Mouse (Mus musculus) small intestine, adult 2 months (tissue): Measurements from ENCODE around the gene Isg20l2. TPM values are rescaled to one million over a fixed set of nuclear protein-coding genes. Genes with fewer than 3 reads are reported as not detected.
A peak's percentile ranks its signal among the peaks of the same experiment; 100 is the strongest.

Experiments used
- H3K27ac ChIP-seq: fragments of 200-500 bp; 2 replicates; pipeline ENCODE4 v1.5.1; 2012; ENCODE audit warnings: low read depth, low read length, control low read depth, inconsistent platforms; ENCODE audit not compliant: insufficient read depth
- H3K27me3 ChIP-seq: fragments of 200-500 bp; 2 replicates; pipeline ENCODE4 v1.6.1; 2012; ENCODE audit warnings: mild to moderate bottlenecking, moderate library complexity, low read length, inconsistent platforms; ENCODE audit not compliant: control insufficient read depth, insufficient read depth
- H3K36me3 ChIP-seq: fragments of 200-500 bp; 2 replicates; pipeline ENCODE4 v1.6.1; 2012; ENCODE audit warnings: mild to moderate bottlenecking, low read length, control low read depth, inconsistent platforms; ENCODE audit not compliant: control insufficient read depth, insufficient read depth
- H3K4me1 ChIP-seq: fragments of 200-500 bp; 2 replicates; pipeline ENCODE4 v1.6.1; 2012; ENCODE audit warnings: low read length, inconsistent platforms, mixed read lengths; ENCODE audit not compliant: control insufficient read depth, insufficient read depth, insufficient read length
- H3K4me3 ChIP-seq: fragments of 200-500 bp; 2 replicates; pipeline ENCODE4 v1.5.1; 2012; ENCODE audit warnings: low read depth, mild to moderate bottlenecking, control low read depth, inconsistent platforms, low read length, moderate library complexity
- CTCF ChIP-seq: fragments of 200-500 bp; IDR thresholded peaks from 2 replicates; pipeline ENCODE4 v1.5.1; 2012; ENCODE audit warnings: low read depth, mild to moderate bottlenecking, control low read depth, inconsistent platforms, low read length, moderate library complexity, mixed read lengths; ENCODE audit not compliant: insufficient replicate concordance, insufficient read length; ENCODE audit errors: extremely low read depth
- POLR2A ChIP-seq: fragments of 200-500 bp; IDR thresholded peaks from 2 replicates; pipeline ENCODE4 v1.6.1; 2012; ENCODE audit warnings: low read depth, mild to moderate bottlenecking, control low read depth, inconsistent platforms, low read length, moderate library complexity
- WGBS: fragments of 180-500 bp; shearing (Covaris S2); methylation state at CpG from one replicate; pipeline ENCODE4 v1.1.7; 2018; 5-methylcytosine and 5-hydroxymethylcytosine counted together
- polyA plus RNA-seq: library from polyadenylated mRNA; depleted of rRNA; stranded (reverse); fragments of >200 nt; gene quantifications from 2 replicates; pipeline ENCODE4 v1.2.3, GENCODE M21; 2012

Gene Isg20l2
- polyA plus RNA-seq, 1 experiment, result 7.0 TPM

DNA sequence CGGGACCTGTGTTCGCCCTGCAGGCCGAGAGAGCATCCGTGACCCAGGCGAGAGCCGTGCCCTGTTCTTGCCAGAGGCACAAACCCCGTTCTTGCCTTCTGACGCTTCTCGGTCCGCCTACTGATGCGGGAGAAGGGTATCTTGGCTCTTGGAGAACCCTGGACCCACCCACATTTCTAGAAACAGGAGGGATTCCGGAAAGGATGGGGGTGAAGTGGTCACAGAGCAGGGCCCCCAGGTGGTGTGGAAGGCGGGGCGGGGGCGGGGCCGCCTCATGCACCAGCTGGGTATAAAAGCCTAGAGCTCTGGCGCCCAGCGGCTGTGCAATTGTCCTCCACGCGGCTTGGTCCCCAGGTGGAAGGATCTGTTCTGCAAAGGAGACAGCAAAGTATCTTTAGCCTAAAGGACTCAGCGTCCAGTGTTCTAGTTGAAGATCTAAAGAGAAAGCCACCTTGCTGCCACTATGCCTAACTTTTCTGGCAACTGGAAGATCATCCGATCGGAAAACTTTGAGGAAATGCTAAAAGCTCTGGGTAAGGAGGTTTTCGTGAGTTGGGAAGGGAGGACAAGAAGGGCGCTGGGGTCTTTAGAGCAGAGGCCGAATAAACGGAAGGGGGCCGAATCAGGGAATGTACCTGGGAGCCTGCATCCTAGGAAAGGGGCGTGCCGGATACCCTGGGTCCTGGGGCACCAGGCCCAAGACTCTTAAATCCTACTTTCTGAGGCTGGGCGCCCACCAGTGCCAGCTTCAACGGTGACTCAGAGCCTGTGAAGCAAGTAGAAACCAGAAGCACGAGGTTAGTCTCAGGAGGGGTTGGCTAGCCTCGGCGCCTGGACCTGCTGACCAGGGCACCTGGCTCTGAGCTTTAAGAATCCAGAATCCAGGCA, 18.5 kb downstream of the Isg20l2 start, which contains the start of gene Crabp2:
Crabp2 (plus strand) TSS at position 289 of the 888 bp plus-strand sequence.
- H3K36me3 ChIP-seq, result no peaks in the 10 kb centered on the region
- no peaks in the 10 kb centered on the region for H3K4me1 ChIP-seq
- H3K4me3 ChIP-seq, result peak within 1 kb of the TSS; percentile 18; the same call in 1 of the 2 replicates
- H3K27me3 ChIP-seq, result peaks cover 65% of the 10 kb centered on the region
- no peak within 1 kb of the TSS for H3K27ac ChIP-seq
- TF ChIP-seq POLR2A (no peak), CTCF (no peak)
- 7% methylated on average over 35 of the region's 35 CpGs for WGBS

DNA sequence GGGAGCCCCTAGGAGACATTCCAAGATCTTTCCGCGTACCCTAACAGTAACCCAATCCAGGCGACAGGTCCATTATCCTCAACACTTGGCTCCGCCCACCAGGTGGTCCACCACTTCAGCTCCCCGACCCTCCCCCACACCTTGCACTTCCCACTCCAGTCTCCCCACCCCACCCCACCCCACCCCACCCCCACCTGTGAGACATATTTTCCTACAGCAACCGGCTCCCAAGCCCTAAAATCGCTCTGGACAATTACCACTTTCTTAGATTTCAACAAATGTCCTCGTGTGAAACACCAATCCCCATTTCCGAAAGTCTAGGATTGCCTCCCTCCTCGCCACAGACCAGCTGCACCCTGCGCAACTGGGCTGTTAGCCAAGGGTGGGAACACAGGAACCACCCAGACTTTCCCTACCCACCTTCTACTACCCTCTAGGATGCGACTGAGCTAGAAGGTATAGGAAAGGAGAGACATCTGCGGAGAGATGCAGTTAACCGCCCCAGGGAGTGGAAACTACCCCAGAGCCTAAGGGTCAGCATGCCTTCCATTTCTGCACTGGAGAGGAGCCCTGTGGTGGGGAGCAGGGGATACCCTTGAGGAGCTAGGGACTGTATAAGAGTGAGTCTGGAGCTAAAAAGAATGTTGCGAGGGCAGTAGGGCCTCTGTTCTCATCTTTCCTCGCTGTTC, 19.3 kb downstream of the Isg20l2 start:
- no peaks in the 10 kb centered on the region for H3K4me1 ChIP-seq
- H3K36me3 ChIP-seq, result no peaks in the 10 kb centered on the region
- peaks cover 65% of the 10 kb centered on the region for H3K27me3 ChIP-seq
- H3K27ac ChIP-seq, result no peak overlapping the region
- no peak overlapping the region for H3K4me3 ChIP-seq
- 32% methylated on average over 16 of the region's 16 CpGs for WGBS
- TF ChIP-seq CTCF, result no peak
- TF ChIP-seq POLR2A, result no peak

DNA sequence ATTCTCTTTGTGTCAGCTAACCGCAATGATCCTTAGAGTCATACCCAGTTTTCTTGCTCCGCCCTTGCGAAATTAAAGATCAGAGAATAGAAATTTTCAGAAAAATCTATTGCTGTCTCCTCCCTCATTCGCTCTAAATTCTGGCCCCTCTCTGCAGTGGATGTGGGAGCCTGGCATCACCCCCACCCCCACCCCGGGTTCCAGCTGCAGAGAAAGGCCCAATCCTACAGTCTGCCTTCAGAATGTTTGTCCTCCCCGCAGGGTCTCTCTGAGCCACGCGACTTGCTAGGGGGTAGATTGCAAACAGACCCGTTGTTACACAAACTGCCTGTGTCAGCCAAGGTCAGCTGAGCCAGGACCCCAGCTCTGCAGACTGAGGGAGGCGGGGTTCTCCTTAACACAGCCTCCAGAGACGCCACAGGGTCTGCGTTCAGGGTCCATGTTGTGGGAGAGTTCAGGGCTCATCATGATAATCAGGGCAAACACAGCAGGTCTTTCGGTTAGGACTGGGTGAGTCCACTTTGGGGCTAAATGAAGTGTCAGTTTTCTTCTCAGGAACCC, 19.9 kb downstream of the Isg20l2 start:
- 29% methylated on average over 13 of the region's 13 CpGs for WGBS
- no peaks in the 10 kb centered on the region for H3K4me1 ChIP-seq
- H3K27me3 ChIP-seq, result peaks cover 65% of the 10 kb centered on the region

DNA sequence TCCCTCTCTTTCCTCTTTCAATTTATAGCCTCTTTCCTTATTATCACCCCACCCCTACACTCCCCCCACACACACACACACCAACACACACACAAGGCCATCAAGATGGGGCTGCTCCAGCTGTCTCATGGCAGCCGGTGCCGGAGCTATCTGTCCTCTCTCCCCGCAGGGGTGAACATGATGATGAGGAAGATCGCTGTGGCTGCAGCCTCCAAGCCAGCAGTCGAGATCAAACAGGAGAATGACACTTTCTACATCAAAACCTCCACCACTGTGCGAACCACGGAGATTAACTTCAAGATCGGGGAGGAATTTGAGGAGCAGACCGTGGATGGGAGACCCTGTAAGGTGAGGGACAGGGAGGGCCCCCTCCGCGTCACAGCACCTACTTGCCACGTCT, 21.8 kb downstream of the Isg20l2 start:
- no peak overlapping the region for H3K4me3 ChIP-seq
- WGBS, result 40% methylated on average over 12 of the region's 12 CpGs

More for the DNA sequence above, 19.9 kb downstream of the Isg20l2 start:
- Histone ChIP-seq H3K27ac (no peak overlapping the region), H3K4me3 (no peak overlapping the region), H3K36me3 (no peaks in the 10 kb centered on the region)
- TF ChIP-seq CTCF, result no peak
- TF ChIP-seq POLR2A, result no peak

DNA sequence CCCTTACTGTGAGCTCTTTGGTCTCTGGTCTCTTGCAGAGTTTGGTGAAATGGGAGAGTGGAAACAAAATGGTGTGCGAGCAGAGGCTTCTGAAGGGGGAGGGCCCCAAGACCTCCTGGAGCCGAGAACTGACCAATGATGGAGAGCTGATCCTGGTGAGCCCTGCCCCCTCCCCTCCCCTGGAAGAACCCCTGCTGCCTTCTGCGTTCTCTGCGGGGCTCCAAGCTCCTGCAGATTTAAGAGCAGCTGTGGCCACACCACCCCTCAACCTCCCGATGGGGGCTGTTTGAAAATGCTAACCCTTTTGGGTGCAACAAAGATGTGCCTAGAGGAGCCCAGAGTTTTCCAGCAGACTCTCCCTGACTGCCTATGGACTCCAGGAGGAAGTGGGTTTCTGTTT, 22.3 kb downstream of the Isg20l2 start:
- no peaks in the 10 kb centered on the region for H3K36me3 ChIP-seq
- peaks cover 52% of the 10 kb centered on the region for H3K27me3 ChIP-seq
- TF ChIP-seq POLR2A, result no peak
- no peak for TF ChIP-seq CTCF
- no peak overlapping the region for H3K27ac ChIP-seq
- no peak overlapping the region for H3K4me3 ChIP-seq
- H3K4me1 ChIP-seq, result no peaks in the 10 kb centered on the region
- 28% methylated on average over 5 of the region's 5 CpGs for WGBS

More for the DNA sequence above, 21.8 kb downstream of the Isg20l2 start:
- Histone ChIP-seq H3K27me3 (peaks cover 57% of the 10 kb centered on the region), H3K27ac (no peak overlapping the region), H3K36me3 (no peaks in the 10 kb centered on the region), H3K4me1 (no peaks in the 10 kb centered on the region)
- TF ChIP-seq POLR2A (no peak), CTCF (no peak)

DNA sequence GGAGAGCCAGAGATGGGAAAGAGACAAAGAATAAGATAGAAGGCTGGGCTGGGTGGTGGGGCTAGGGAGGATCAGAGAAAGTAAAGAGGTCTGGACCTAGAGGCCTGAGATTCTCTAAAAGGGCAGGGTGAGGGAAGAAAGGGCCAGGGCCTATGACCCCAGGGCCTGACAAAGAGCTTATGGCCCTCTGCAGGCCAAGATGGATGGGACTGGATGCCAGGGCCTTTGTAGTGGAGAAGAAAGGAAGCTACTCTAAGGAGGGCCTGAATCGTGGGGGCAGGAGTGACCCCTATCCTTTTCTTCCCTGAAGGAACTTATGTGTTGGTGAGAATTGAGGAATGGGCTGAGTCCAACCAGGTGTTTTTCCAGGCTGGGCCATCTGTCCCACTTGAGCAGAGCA, 27.9 kb downstream of the Isg20l2 start:
- Histone ChIP-seq H3K4me1 (no peaks in the 10 kb centered on the region), H3K27ac (no peak overlapping the region), H3K4me3 (no peak overlapping the region), H3K27me3 (peaks cover 7% of the 10 kb centered on the region; the same call in 1 of the 2 replicates), H3K36me3 (no peaks in the 10 kb centered on the region)
- TF ChIP-seq CTCF (no peak), POLR2A (no peak)
- 82% methylated on average over 1 of the region's 1 CpGs for WGBS
